Mouse (Mus musculus) CH12.LX (cell line): ENCODE data around the gene Tceal3.

Experiments
- MAX ChIP-seq: IDR thresholded peaks from 2 replicates; pipeline ENCODE4 v1.6.1; 2011; ENCODE audit warnings: low read length, improper control_type of control experiment
- POLR2A ChIP-seq: IDR thresholded peaks from 2 replicates; pipeline ENCODE4 v1.6.1; 2011; ENCODE audit warnings: low read depth, mild to moderate bottlenecking, improper control_type of control experiment, low read length
- RAD21 ChIP-seq: IDR thresholded peaks from 2 replicates; pipeline ENCODE4 v1.6.1; 2011; ENCODE audit warnings: low read depth, mild to moderate bottlenecking, low read length, improper control_type of control experiment, moderate library complexity
- TCF12 ChIP-seq: IDR thresholded peaks from 2 replicates; pipeline ENCODE4 v1.6.1; 2014; ENCODE audit warnings: low read depth, mild to moderate bottlenecking, inconsistent platforms, low read length, improper control_type of control experiment

GRCm38 (mm10) chrX:136668794-136669193 lies 78.2 kb downstream of the Tceal3 start:
- TF ChIP-seq POLR2A (no peak), MAX (no peak), TCF12 (no peak), RAD21 (no peak)
